Mouse (Mus musculus) adrenal gland, adult 18-20 months (tissue): ENCODE data around the gene Lrrc23. TPM values are rescaled to one million over a fixed set of nuclear protein-coding genes. Genes with fewer than 3 reads are reported as not detected.

ENCODE experiments used
- DNase-seq, 2 experiments: peaks; one replicate each; pipeline ENCODE4 v3.0.0; 2021 to 2022; ENCODE audit warnings: low spot score in 2 of 2
- total RNA-seq, 2 experiments: library from RNA; stranded (reverse); gene quantifications; 1 replicate in 1 of 2; 2 replicates in 1 of 2; pipeline ENCODE4 v1.2.3; 2021

Gene Lrrc23
- total RNA-seq, 2 experiments from 2014 or later = 0.90 TPM; not detected in 1

DNA sequence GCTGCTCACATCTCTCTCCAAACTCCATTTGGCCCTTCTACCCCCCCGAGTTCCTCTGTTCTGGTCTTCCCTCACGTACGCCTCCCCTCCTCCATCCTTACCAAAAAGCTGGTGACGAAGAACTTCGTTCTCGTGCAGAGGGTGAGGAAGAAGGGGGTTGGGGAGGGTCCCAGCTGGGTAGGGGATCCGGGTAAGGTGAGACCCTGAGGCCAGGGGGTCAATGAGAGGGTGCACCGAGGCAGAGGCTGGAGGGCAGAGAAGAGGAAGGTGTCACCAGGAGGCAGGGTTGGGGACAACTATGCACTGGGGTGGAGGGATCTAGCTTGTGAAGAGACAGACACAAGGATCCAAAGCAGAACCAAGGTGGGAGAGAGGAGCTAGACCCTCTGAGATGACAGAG lies 35.9 kb downstream of the Lrrc23 start:
- DNase-seq = no peak

DNA sequence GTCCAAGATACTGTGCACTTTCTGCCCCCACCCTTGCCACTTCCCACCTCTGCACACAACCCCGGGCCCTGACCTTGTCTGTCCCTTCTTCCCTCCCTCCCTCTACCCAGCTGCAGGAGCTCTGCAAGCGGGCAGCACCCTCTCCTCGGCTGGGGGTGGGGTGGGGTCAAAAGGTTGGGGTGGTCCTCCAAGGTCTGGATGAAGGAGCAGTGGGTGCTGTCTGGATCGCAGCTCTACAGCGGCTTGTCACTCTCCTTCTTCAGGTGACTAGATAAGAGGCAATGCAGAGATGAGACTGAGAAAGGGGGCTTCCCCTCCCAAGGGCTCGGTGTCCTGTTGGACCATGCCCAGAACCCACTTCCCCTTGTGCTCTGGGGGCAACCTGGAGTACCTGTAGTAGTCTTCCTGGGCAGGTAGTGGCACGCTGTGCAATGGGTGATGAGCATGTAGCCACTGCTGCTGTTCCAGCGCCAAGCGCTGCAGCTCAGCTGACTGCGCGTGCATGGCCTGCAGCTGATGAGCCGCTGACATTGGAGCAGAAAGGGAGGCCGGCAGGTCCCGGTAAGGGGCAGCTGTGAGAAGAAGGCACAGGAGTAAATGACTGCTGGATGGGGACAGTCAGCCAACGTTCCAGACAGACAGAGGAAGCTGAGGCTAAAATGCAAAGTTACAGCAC lies 36.5 kb downstream of the Lrrc23 start:
- DNase-seq = no peak

DNA sequence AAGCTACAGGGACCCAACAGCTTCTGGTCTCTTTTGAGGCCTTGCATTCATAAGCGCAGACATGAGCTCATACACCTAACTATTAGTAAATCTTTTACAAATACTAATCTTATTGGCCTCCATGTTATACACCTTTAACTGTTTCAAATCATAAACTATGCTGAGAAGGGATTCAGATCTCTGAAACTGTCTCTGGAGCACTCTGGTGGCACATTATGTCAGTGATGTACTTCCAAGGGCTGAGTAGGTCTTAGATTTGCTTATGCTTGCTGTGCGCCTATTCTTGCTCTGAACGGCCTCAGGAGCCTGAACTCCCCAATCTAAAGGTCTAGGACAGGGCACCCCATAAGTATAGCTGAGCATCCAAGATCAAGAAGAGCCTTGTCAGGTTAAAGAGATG lies 37.7 kb downstream of the Lrrc23 start:
- no peak for DNase-seq

DNA sequence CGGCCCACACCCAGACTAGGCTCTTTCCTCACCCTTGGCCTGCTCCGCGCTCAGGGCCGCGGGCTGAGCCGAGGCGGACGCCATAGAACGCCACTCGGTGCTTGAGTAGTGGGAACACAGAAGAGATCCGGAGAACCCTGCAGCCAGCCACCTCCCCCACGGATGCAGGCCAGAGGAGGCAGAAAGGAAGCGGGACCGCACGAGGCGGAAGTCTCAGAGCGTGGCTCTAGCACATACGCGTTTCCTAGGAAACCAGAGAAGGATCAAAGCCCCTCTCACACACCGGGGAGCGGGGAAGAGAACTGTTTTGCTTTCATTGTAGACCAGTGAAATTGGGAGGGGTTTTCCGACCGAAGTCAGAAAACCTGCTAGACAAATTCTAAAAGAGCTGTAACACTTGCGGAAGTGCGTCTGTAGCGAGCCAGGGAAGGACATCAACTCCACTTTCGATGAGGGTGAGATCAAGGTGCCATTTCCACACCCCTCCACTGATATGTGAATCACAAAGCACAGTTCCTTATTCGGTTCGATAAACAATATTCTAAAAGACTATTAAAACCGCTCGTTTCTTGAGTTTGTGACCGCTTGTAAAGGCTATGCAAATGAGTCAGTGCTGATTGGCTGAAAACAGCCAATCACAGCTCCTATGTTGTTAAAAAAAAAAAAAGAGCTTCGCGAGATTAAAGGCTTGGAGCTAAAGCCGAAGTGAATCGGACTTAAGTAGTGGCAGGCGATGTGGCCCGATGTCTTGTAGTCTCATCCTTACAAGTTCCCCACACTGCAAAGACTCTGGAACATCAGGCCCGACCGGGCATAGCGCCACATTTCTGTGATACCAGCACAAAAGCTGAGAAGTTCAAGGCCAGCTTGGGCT lies 38.4 kb downstream of the Lrrc23 start, which contains the start of gene Grcc10:
Gene Grcc10 (minus strand): TSS at position 487 of the 874 bp plus-strand sequence.
- DNase-seq = peak; percentile 72 to 76

DNA sequence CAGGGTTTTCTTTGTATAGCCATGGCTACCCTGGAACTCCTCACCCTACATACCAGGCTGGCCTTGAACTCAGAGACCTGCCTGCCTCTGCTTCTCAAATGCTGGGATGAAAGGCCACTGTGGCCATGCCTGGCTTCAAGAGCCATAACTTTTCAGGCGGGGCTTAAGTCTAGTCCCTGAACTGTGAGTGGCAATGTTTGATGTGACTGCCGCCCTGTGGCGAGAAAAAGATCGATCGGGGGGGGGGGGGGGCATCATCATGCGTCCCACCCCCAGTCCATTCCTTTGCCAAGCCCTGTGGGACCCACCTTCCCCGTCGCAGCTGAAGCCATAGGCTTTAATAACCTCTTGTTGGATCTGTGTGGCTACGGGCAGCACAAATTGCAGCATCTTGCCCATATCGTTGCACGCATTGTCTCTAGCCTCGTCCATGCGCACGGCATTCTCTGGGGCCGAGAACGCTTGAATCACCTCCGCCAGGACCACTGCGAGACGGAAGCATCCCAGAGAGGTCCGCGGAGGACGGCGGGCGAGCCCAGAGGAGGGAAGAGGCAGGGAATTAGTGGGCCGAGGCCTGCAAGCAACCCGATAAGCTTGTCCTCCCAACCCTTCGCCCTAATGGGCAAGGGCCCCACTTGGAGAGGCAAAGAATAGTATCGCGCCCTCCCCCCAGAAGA lies 39.2 kb downstream of the Lrrc23 start:
- peak in 1 of 2 experiments; percentile 66 for DNase-seq

DNA sequence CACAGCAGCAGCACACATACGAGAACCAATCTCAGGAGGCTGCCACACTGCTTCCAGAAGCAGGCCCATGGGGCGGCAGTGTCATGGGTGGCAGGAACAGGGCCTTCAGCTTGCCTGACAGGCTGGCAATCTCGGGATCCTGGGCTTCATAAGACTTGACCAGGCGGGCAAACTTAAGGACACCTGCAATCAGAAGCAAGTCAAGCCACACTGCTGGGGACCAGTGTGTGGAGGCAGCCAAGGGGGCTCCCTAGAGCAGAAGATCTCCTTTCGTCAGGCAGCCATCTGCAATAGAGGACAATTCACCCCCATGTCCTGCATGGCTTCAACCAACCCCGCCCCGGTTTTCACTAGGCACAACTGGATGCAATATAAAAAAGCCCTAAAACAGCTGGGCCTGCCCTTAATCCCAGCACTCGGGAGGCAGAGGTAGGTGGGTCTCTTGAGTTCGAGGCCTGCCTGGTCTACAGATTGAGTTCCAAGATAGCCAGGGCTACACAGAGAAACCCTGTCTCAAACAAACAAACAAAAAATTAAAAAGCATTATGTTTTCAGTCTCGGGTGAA lies 40.2 kb downstream of the Lrrc23 start:
- DNase-seq = no peak

DNA sequence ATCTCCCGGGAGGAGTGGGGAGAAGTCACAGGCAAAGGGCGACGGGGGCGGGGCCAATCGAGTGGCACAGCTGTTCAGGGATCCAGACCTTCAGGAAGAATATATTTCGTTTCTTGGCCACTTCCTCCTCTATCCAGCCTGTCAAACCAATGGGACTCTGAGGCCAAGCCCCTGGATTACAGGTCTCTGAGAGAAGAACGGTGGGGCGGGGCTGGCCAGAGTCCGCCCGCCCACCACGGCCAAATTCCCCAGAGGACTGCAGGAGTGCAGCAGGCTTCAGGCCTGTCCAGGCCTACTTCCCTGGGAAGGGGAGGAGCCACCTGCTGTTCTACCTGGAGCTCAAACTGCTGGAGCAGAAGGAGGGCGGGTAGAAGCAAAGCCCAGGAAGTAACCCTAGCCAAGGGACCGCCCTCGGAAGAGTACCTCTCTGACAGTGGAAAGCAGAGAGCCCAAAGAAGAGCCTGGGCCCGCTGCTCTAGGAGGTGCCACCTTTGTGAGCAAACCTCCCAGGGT lies 41.0 kb downstream of the Lrrc23 start, which contains the start of gene Ptpn6:
Gene Ptpn6 (minus strand): TSS at position 204 of the 513 bp plus-strand sequence.
- no peak for DNase-seq

DNA sequence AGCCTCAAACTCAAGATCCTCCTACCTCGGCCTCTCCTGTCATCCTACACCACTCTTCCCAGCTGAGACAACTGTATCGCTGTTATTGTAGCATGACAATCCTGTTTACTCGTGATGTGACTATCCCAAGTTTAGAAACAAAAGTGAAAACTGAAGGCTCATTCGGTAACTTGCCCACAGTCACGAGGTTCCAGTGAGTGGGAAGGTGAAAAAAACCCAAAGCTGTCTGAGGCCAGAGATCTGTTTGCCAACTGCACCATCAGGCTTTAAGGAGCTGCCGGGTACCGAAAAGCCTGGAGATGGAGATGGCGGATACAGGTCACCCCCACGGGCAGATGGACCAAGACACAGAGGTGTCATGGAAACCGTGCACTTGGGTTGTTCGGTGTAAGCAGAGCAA lies 42.5 kb downstream of the Lrrc23 start:
- DNase-seq = no peak

DNA sequence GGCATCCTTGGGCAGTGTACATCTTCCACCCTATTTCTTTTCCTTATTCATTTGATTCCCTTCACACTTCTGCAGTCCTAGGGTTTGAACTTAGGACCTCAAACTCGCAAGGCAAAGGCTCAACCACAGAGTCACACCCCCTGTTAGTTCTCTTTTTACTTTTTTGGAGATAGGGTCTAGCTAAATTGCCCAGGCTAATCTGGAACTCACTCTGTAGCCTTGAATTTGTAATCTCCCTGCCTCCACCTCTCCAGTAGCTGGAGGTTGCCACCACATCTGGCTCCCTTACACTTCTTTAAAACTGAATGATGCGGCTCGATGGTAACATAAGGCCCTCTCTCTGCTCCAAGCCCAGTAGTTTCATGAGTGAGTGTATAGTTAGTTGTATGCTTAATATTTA lies 45.1 kb downstream of the Lrrc23 start:
- DNase-seq = no peak

DNA sequence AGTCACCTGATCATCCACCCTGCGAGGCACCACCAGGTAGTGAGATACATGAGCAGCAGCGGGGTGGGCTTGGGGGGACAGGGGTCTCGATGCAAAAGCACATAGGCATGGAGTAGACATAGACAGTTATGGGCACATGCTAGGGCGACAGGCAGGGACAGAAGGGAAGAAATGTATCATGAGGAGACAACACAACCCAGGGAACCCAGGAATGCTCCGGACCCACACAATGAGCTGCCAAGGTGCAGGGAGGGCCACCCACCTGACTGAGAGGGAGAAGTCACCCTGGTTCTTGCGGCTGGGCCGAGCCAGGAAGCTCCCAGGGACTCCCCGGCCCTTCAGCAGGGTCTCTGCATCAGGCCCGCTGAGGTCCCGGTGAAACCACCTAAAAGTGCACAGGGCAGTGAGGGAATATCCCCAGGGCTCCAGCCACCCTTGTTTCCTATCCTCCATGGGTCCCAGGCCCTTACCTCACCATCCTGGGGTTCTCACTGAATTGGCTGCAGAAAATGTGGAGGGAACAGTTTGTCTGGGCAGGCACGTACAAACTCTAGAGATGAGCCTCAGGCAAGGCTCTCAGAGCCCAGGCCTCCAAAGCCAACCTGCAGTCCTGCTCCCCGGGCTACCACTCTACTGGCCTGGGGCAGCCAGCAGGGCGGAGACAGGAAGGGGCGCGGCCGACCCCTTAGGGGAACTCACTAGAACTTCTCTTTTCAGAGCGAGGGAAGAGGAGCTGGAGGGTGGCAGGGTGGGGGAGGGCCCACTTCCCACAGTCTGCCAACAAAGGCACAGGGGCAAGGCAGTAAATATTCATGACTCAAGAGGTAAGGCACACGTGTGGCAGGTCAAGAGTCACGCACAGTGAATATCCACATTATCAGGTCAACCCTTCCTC lies 46.8 kb downstream of the Lrrc23 start:
- DNase-seq = no peak

DNA sequence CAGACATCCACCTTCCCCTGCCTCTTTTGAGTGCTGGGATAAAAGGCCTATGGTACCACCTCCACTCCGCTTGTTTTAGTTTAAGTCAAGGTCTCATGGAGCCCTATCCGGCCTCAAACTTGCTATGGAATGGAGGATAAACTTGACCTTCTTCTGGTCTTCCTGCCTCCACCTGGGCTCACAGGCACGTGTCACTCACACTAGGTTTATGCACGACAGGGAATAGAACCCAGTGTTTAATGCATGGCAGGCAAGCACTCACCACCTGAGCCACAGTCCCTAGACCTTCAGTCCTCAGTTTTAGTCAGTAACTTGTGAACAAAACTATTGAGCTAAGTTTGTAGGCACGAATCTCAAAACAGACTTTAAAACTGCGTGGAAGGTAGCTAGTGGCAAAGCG lies 48.5 kb downstream of the Lrrc23 start:
- DNase-seq = no peak

DNA sequence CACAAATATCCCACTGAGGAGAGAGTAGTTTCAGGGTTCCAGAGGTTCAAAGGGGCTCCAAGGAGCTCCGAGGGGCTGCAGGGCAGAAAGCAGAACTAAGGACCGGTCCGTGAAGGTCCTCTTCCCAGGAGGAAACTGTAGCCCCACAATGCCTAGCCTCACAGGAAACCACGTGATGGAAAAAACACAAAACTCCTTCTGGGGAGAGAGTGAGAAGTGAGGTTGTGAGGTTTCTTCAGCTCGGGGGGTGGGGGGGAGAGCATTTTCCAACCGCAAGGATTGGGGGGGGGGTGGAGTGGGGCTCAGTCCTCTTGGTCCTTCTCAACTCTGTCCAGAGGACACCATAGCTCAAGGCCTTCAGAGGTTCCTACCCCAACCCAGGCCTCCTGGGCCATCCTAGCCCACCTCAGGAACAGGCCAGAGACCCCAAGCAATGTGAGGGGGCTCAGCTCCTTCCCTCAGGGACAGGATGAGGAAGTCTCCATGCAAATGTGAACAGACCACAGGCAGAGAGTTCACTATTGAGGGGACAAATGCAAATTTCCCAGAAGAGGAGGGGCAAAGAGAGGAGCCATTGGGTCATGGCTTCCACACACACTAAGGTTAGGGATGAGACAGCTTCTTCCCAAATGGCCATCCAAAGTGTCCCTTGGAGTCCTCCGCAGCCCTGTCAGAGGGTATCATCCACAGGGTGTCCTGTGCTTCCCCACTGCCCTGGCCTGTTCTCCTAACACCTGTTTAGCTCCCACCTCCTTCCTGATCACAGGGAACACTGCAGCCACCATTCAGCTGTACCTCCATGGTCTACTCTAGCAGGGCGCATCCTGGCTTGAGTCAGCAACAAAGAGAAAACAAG lies 49.4 kb downstream of the Lrrc23 start:
- no peak for DNase-seq

DNA sequence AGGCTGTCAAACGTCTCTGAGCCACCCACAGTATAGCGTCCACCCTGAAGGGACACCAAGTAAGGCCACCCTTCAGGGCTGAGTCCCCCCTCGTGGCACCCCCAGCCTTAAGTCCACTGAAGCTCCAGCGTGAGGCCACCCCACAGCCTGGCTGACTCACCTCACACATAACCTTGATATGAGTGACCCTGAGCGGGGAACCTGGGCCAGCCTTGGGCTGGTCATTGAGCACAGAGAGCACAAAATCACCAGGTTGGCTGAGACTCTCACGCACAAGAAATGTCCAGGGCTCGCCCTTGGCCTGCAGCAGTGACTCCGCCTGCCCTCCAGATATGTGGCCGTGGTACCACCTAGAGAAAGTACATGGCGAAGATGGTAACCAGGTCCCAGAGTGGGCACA lies 50.9 kb downstream of the Lrrc23 start:
- peak in 1 of 2 experiments; percentile 52 for DNase-seq

DNA sequence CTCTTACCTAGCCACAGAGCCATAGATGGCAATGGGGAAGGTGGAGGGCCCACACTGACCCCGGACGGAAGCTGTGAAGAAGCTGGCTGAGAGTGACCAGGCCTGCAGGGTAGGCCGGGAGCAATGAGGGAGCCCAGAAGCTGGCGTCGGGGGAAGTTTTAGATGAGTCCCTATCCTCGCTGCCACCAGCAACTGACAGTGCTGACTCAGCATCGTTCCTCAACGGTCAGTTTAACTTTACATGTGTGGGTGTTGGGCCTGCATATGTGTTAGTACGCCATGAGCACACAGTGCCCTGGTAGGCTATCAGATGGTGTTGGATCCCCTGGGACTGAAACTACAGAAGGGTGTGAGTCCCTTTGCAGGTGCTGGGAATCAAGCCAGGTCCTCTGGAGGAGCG lies 55.1 kb downstream of the Lrrc23 start:
- DNase-seq = no peak

DNA sequence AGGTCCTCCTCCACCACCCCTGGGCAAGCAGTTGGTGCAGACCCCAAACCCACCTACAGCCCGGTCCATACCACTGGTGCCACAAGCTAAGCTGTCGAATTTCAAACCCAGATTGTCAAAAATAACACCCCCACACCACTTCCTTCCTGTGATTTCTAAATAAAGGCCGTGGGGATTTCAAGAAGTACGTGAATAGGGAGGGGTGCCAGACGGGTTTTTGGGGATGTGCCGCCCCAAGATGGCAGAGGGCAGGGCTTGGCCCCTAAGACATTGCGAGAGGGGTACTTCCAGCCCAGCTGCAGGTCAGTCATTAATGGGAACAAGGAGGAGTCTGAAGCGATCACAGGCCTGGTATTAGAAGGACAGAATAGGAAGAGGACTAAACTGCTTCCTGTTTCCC lies 56.0 kb downstream of the Lrrc23 start:
- DNase-seq = no peak

DNA sequence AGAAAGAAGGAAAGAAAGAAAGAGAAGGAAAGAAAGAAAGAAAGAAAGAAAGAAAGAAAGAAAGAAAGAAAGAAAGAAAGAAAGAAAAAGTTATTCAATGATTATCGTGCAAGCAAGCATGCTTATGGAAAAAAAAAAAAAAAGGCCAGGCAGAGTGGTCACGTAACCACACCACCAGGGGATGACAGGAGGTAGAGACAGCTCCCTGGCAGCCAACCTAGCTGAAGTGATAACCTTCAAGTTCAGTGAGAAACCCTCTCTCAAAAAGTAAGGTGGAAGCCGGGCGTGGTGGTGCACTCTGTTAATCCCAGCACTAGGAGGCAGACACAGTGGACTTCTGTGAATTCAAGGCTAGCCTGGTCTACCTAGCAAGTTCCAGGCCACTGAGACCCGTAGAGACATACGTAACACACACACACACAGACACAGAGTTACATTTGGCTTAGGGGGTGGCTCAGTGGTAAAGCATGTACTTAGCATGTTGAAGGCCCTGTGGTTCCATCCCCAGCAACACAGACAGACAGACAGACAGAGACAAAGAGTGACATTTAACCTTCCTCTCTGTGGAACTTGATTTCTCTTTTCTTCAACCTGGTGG lies 56.6 kb downstream of the Lrrc23 start:
- DNase-seq = no peak

DNA sequence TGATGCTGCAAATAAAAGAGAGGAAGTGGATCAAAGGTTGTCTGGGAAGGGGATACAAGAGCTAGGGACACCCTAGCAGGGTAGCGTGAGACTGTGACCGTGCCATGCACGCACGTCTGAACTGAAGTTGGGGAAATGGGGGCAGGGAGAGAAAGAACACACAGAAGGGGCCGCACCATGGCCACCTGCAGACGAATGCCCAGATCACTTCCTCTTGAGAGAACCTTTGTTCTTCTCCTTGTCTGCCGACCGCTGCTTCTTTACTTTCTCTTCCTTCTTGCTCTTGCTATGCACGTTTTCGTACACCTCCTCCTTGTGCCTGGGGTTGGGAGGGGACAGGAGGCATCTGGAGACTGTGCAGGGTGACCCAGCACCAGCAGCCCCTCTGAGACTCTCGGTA lies 58.6 kb downstream of the Lrrc23 start:
- DNase-seq = no peak
